Mouse (Mus musculus) midbrain, embryonic 14.5 days (tissue): ENCODE data around the gene Nars2. TPM values are rescaled to one million over a fixed set of nuclear protein-coding genes. Genes with fewer than 3 reads are reported as not detected.

Source experiments
- ATAC-seq: fragments of 200-750 bp; cut with Nextera tagmentation; 2 replicates; pipeline ENCODE4 v1.8.0; 2017; ENCODE audit warnings: moderate number of reproducible peaks, moderate library complexity; ENCODE audit not compliant: low FRiP score, low TSS enrichment
- DNase-seq: peaks from one replicate; pipeline ENCODE4 v3.0.0-alpha.2; 2015
- H3K27ac ChIP-seq: fragments of 300-500 bp; sonication (generic); replicated peaks from 2 replicates; pipeline ENCODE4 v1.5.1; 2014; ENCODE audit warnings: mild to moderate bottlenecking, low read depth, low read length, moderate library complexity
- H3K27me3 ChIP-seq: fragments of 300-500 bp; sonication (generic); 2 replicates; pipeline ENCODE4 v1.6.1; 2014; ENCODE audit warnings: low read length, control low read depth, mixed read lengths; ENCODE audit not compliant: control insufficient read depth, insufficient read depth
- H3K36me3 ChIP-seq: fragments of 300-500 bp; sonication (generic); 2 replicates; pipeline ENCODE4 v1.6.1; 2014; ENCODE audit warnings: low read length, control low read depth; ENCODE audit not compliant: control insufficient read depth, insufficient read depth
- H3K4me1 ChIP-seq: fragments of 300-500 bp; sonication (generic); 2 replicates; pipeline ENCODE4 v1.6.1; 2014; ENCODE audit warnings: mild to moderate bottlenecking, antibody characterized with exemption, low read length, control low read depth; ENCODE audit not compliant: control insufficient read depth, insufficient read depth
- H3K4me2 ChIP-seq: fragments of 300-500 bp; sonication (generic); 2 replicates; pipeline ENCODE4 v1.6.1; 2014; ENCODE audit warnings: mild to moderate bottlenecking, low read length, moderate library complexity
- H3K4me3 ChIP-seq: fragments of 300-500 bp; sonication (generic); replicated peaks from 2 replicates; pipeline ENCODE4 v1.5.1; 2014; ENCODE audit warnings: low read depth, low read length
- H3K9ac ChIP-seq: fragments of 300-500 bp; sonication (generic); replicated peaks from 2 replicates; pipeline ENCODE4 v1.6.1; 2014; ENCODE audit warnings: mild to moderate bottlenecking, low read length, moderate library complexity
- H3K9me3 ChIP-seq: fragments of 300-500 bp; sonication (generic); 2 replicates; pipeline ENCODE4 v1.6.1; 2016; ENCODE audit warnings: low read length, control low read depth, mixed read lengths; ENCODE audit not compliant: control insufficient read depth
- WGBS: fragments of 180-500 bp; shearing (Covaris S2); extraction: QIAGEN DNeasy Blood & Tissue Kit; methylation state at CpG from one replicate; pipeline ENCODE4 v1.1.7; 2014; 5-methylcytosine and 5-hydroxymethylcytosine counted together
- polyA plus RNA-seq: library from polyadenylated mRNA; unstranded; fragments of >200 nt; fragmentation: Nextera tagmentation; extraction: Ambion mirVana; gene quantifications from 2 replicates; pipeline ENCODE4 v1.2.1, GENCODE M21; 2014

Nars2 gene
- polyA plus RNA-seq, 1 experiment from 2014 or later = 18.6 TPM

DNA sequence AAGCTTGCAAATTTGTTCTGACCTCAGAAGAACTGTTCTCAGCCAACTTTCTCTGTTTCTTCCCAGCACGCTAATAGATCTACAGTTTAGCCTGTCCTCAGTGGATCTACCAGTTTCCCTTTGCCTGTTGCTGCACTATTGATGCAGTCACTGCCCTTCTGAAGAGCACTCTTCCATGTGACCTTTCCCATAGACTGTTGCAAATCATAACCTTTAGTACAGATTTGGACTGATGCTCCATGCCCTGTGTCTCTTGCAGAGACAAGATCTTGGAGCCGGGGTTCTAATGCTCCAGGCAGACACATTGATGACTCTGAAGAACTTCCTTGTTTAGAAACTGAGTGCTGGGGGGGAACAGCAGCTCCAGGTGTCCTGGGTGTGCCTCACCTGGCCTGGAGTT, 30.1 kb downstream of the Nars2 start:
- Histone ChIP-seq H3K27ac (no peak overlapping the region), H3K4me2 (no peak overlapping the region), H3K36me3 (no peaks in the 10 kb centered on the region), H3K4me1 (no peaks in the 10 kb centered on the region; the same call in 1 of the 2 replicates), H3K9me3 (no peaks in the 10 kb centered on the region), H3K9ac (no peak overlapping the region), H3K4me3 (no peak overlapping the region), H3K27me3 (no peaks in the 10 kb centered on the region)
- WGBS = 94% methylated on average over 2 of the region's 2 CpGs
- DNase-seq (no peak), ATAC-seq (no peak)

DNA sequence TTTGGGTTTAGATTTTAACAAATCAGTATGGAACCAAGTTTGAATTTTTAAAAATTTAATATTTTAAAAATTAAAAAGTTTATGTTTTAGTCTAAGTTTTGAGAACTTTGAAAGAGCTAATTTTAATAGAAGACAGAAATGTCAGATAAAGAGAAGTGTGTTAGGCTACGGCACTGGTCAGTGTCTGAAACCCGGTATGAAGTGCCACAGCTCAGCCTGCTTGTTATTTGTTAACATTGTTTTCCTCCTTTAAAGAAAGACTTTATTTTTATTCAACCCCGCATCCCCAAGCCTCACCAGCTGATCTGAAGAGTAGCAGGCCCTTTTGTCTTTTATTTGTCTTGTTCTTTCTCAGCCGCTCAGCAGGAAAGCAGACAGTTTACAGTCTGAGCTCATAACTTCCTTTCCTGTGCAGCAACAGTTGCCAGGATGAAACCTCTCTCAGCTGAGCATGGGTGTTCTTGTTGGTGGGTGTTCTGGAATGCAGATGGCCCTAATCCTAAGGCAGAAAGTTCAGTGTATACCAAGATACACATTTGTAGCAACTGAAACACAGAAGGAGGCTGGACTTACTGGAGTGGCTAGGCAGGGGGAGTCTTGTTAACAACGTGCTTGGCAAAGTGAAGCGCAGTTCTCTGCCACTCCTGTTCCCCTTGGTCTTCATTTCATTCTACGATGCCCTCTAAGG, 32.5 kb downstream of the Nars2 start:
- H3K27ac ChIP-seq = peak overlapping the region; percentile 3; the same call in 1 of the 2 replicates
- peaks cover 14% of the 10 kb centered on the region for H3K4me1 ChIP-seq
- no peak overlapping the region for H3K9ac ChIP-seq
- H3K4me2 ChIP-seq = no peak overlapping the region
- no peaks in the 10 kb centered on the region for H3K27me3 ChIP-seq
- DNase-seq (peak; percentile 50), ATAC-seq (no peak)
- WGBS = 19% methylated on average over 7 of the region's 7 CpGs
- no peak overlapping the region for H3K4me3 ChIP-seq
- H3K36me3 ChIP-seq = no peaks in the 10 kb centered on the region
- H3K9me3 ChIP-seq = no peaks in the 10 kb centered on the region

DNA sequence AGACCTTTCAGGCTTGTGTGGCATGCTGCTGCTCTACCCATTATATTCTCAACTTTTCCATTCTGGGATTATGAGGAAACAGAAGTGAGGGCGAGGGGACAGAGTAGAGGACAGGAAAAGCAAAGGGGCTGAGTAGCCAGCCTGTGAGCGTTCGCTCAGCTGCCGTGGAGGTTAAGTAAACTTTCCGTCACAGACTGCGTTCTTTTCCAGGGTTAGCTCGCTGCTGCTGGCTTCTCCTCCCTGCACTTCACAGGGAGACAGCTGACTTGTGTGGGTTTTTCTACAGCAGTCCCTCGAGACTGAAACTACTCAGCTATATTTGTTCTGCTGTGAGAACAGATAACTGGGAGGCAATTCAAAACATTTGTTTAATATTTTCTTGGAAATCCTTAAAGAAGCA, 34.5 kb downstream of the Nars2 start:
- Histone ChIP-seq H3K27me3 (no peaks in the 10 kb centered on the region), H3K36me3 (no peaks in the 10 kb centered on the region), H3K9me3 (no peaks in the 10 kb centered on the region), H3K9ac (no peak overlapping the region), H3K4me2 (no peak overlapping the region), H3K4me3 (no peak overlapping the region), H3K27ac (no peak overlapping the region), H3K4me1 (peaks cover 14% of the 10 kb centered on the region)
- DNase-seq (peak; percentile 57), ATAC-seq (no peak)
- 47% methylated on average over 8 of the region's 8 CpGs for WGBS

DNA sequence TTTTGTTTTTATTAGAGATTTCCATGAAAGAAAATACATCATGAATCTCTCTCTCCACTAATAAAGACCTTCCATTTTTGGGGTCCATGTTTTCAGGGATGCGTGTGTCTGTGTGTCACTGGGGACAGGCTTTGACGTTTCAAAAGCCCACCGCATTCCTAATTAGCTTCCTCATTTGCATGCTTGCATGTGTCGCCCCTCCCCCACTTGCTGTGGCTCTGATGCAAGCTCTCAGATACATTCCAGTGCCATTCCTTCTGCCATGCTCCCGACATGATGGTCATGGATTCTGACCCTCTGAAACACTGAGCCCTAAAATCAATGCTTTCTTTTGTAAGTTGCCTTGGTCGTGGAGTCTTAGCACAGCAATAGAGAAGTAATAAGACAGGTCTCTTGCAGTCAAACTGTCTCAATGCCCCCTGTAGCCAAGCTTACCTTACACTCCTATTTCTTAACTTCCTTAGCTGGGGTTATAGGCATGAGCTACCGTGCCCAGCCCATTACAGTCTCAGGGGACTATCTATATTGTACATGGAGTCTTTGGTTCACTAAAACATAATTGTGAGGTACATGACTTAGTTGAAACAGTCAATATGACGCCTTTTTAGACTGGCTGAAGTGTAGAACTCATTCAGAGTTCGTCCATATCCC, 35.6 kb downstream of the Nars2 start:
- Histone ChIP-seq H3K9me3 (no peaks in the 10 kb centered on the region), H3K27ac (0 out of 2 replicates have a peak overlapping the region, but pooled peaks have one; percentile 37), H3K27me3 (no peaks in the 10 kb centered on the region), H3K36me3 (no peaks in the 10 kb centered on the region), H3K4me1 (peaks cover 14% of the 10 kb centered on the region), H3K9ac (no peak overlapping the region), H3K4me3 (no peak overlapping the region), H3K4me2 (peak overlapping the region; percentile 28)
- WGBS = 25% methylated on average over 9 of the region's 9 CpGs
- DNase-seq (peak; percentile 82), ATAC-seq (peak; percentile 43)

GRCm38 (mm10) chr7:96987676-96988075, 36.4 kb downstream of the Nars2 start:
- DNase-seq (no peak), ATAC-seq (no peak)
- H3K9ac ChIP-seq = no peak overlapping the region
- H3K36me3 ChIP-seq = no peaks in the 10 kb centered on the region
- H3K9me3 ChIP-seq = no peaks in the 10 kb centered on the region
- H3K27ac ChIP-seq = no peak overlapping the region
- H3K4me3 ChIP-seq = no peak overlapping the region
- no peaks in the 10 kb centered on the region for H3K27me3 ChIP-seq
- no peak overlapping the region for H3K4me2 ChIP-seq
- H3K4me1 ChIP-seq = peaks cover 14% of the 10 kb centered on the region
- WGBS = 65% methylated on average over 4 of the region's 4 CpGs

- H3K4me3 ChIP-seq = no peak overlapping the region
- no peak overlapping the region for H3K9ac ChIP-seq
- H3K4me1 ChIP-seq = no peaks in the 10 kb centered on the region
- ATAC-seq (no peak), DNase-seq (no peak)
- 90% methylated on average over 3 of the region's 3 CpGs for WGBS
- peaks cover 4% of the 10 kb centered on the region; the same call in 1 of the 2 replicates for H3K9me3 ChIP-seq
- no peak overlapping the region for H3K27ac ChIP-seq
- H3K36me3 ChIP-seq = no peaks in the 10 kb centered on the region
- H3K4me2 ChIP-seq = no peak overlapping the region
- no peaks in the 10 kb centered on the region for H3K27me3 ChIP-seq
Observed at GRCm38 (mm10) chr7:97012956-97013355, 61.7 kb downstream of the Nars2 start.

- H3K36me3 ChIP-seq = no peaks in the 10 kb centered on the region
- peaks cover 4% of the 10 kb centered on the region; the same call in 1 of the 2 replicates for H3K9me3 ChIP-seq
- H3K4me1 ChIP-seq = no peaks in the 10 kb centered on the region
- H3K27me3 ChIP-seq = no peaks in the 10 kb centered on the region
- ATAC-seq (no peak), DNase-seq (no peak)
- H3K9ac ChIP-seq = no peak overlapping the region
- no peak overlapping the region for H3K4me2 ChIP-seq
- 71% methylated on average over 4 of the region's 4 CpGs for WGBS
- H3K27ac ChIP-seq = no peak overlapping the region
- no peak overlapping the region for H3K4me3 ChIP-seq
Observed at GRCm38 (mm10) chr7:97018005-97018404, 66.7 kb downstream of the Nars2 start.

DNA sequence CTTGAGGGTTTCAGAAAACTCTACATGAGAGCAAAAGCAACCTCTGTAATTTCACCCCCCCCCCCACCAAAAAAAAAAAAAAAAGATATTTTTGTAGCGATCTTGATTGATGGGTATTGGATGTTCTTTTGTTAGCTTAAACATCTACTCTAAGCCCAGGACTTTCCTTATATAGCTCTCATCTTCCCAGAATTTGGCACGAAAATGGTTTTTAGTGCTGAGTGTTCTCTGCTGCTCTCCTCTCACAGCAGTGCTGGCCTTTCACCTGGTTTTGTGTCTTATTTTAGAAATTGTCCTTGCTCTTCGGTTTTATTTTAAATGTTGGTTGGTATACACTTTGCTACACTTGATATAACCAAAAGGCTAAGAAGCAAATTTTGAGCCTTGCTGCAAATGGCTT, 67.1 kb downstream of the Nars2 start:
- Histone ChIP-seq H3K4me1 (no peaks in the 10 kb centered on the region), H3K9ac (no peak overlapping the region), H3K9me3 (peaks cover 4% of the 10 kb centered on the region; the same call in 1 of the 2 replicates), H3K27ac (no peak overlapping the region), H3K4me3 (no peak overlapping the region), H3K36me3 (no peaks in the 10 kb centered on the region), H3K4me2 (no peak overlapping the region), H3K27me3 (no peaks in the 10 kb centered on the region)
- WGBS = 87% methylated on average over 3 of the region's 3 CpGs
- ATAC-seq = no peak
- no peak for DNase-seq

DNA sequence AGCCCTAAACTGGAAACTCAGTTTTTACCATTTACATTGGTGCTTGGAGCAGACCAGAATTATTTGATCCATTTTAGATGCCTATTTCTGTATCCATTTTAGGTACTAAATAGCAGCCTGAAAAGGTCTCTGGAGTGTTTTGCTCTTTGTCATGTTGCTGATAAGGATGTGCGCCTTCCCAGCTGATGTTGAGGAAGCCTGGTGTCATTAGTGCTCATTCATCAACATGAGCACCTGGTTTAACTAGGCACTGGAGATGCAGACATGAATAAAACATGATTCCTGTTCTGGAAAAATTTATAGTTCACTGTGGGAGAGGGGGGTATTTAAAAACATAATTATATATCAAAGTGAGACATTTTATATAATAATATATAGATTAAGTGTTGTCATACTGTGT, 68.0 kb downstream of the Nars2 start:
- no peak overlapping the region for H3K4me3 ChIP-seq
- no peaks in the 10 kb centered on the region for H3K4me1 ChIP-seq
- no peaks in the 10 kb centered on the region for H3K36me3 ChIP-seq
- H3K27me3 ChIP-seq = no peaks in the 10 kb centered on the region
- H3K4me2 ChIP-seq = no peak overlapping the region
- H3K27ac ChIP-seq = no peak overlapping the region
- WGBS = 34% methylated on average over 1 of the region's 1 CpGs
- ATAC-seq (no peak), DNase-seq (peak; percentile 20)
- peaks cover 4% of the 10 kb centered on the region; the same call in 1 of the 2 replicates for H3K9me3 ChIP-seq
- H3K9ac ChIP-seq = no peak overlapping the region
